Mouse (Mus musculus) heart, embryonic 10.5 days (tissue): ENCODE measurements around the gene Rasgrp4. TPM values are rescaled to one million over a fixed set of nuclear protein-coding genes. Genes with fewer than 3 reads are reported as not detected.

Source experiments
- DNase-seq: peaks from one replicate; pipeline ENCODE4 v3.0.0-alpha.2; 2017; ENCODE audit warnings: low spot score
- H3K27ac ChIP-seq: fragments of 300-500 bp; sonication (generic); 2 replicates; pipeline ENCODE4 v1.5.1; 2016; ENCODE audit warnings: mild to moderate bottlenecking
- H3K27me3 ChIP-seq: fragments of 300-500 bp; sonication (generic); 2 replicates; pipeline ENCODE4 v1.6.1; 2016; ENCODE audit warnings: mild to moderate bottlenecking; ENCODE audit not compliant: poor library complexity, insufficient read depth, severe bottlenecking
- H3K36me3 ChIP-seq: fragments of 300-500 bp; sonication (generic); 2 replicates; pipeline ENCODE4 v1.6.1; 2016; ENCODE audit warnings: mild to moderate bottlenecking, moderate library complexity
- H3K4me1 ChIP-seq: fragments of 300-500 bp; sonication (generic); 2 replicates; pipeline ENCODE4 v1.6.1; 2016; ENCODE audit warnings: mild to moderate bottlenecking
- H3K4me3 ChIP-seq: fragments of 300-500 bp; sonication (generic); 2 replicates; pipeline ENCODE4 v1.5.1; 2016; ENCODE audit warnings: mild to moderate bottlenecking, moderate library complexity
- H3K9me3 ChIP-seq: fragments of 300-500 bp; sonication (generic); 2 replicates; pipeline ENCODE4 v1.6.1; 2016; ENCODE audit warnings: mild to moderate bottlenecking, moderate library complexity
- WGBS: fragments of 180-500 bp; shearing (Covaris S2); methylation state at CpG from one replicate; pipeline ENCODE4 v1.1.7; 2016; 5-methylcytosine and 5-hydroxymethylcytosine counted together
- polyA plus RNA-seq: library from polyadenylated mRNA; unstranded; fragments of >200 nt; fragmentation: Nextera tagmentation; extraction: Ambion mirVana; gene quantifications from 2 replicates; pipeline ENCODE4 v1.2.1, GENCODE M21; 2016

Rasgrp4 gene
- polyA plus RNA-seq = 0.74 and 0.79 TPM in 2 replicates

DNA sequence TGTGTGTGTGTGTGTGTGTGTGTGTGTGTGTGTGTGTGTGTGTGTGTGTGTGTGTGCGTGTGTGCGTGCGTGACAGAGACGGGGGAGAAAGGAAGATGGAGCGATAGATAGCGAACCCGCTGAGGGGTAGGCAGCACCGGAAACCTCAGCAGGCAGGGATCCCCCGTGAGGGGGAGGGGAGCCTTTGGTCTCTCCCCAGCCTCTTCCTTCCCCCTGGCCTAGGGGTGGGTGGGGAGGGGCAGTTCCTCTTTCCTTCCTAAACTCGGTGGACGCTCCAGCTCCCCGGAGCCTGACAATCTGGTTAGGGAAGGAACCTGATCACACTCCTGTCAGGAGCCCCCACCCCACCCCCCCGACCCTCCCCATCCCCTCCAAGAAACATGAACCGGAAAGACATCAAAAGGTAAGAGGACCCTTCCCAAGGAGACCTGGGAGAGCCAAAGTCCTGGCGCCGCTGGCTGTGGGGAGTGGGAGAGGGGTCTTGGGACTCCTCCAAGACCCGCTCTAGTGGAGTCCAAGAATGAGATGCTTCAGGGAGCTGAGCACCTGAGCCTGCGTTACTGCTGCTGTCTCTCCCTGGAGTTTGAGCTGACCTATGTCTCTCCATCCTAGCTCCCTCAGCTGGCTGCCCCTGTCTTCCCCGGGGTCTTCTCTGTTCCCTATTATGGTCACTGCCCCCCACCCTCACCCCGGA, at the start of gene Rasgrp4:
Gene Rasgrp4 (plus strand): TSS at position 159 of the 694 bp plus-strand sequence.
- H3K27me3 ChIP-seq = peaks cover 27% of the 10 kb centered on the region
- H3K36me3 ChIP-seq = no peaks in the 10 kb centered on the region
- WGBS = 2% methylated on average over 13 of the region's 20 CpGs
- H3K4me1 ChIP-seq = peaks cover 13% of the 10 kb centered on the region; the same call in 1 of the 2 replicates
- no peak for DNase-seq
- peak within 1 kb of the TSS; percentile 51 for H3K4me3 ChIP-seq
- peak within 1 kb of the TSS; percentile 52 for H3K27ac ChIP-seq
- H3K9me3 ChIP-seq = no peaks in the 10 kb centered on the region

DNA sequence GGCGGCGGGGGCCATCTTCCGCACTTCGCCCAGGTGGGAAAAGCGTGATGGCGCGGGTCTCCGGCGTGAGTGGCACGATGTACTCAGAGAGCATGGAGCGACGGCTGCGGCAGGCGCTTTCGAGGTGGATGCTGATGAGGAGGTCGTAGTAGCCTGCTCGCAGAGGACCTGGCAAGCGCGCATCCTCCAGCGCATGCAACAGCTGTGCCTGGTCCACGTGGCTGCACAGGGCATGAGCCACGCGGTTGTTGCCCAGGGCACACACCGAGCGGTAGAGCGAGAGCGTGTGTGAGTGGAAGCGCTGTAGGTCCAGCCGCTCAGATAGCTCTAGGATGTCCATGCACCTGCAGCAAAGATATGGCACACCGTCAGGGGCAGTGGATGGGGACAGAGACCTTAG, 48.7 kb upstream of the Rasgrp4 start:
- no peak for DNase-seq
- Histone ChIP-seq H3K27ac (no peak overlapping the region), H3K4me1 (no peaks in the 10 kb centered on the region), H3K27me3 (peaks cover 57% of the 10 kb centered on the region), H3K36me3 (no peaks in the 10 kb centered on the region), H3K4me3 (no peak overlapping the region), H3K9me3 (no peaks in the 10 kb centered on the region)
- 76% methylated on average over 30 of the region's 30 CpGs for WGBS

DNA sequence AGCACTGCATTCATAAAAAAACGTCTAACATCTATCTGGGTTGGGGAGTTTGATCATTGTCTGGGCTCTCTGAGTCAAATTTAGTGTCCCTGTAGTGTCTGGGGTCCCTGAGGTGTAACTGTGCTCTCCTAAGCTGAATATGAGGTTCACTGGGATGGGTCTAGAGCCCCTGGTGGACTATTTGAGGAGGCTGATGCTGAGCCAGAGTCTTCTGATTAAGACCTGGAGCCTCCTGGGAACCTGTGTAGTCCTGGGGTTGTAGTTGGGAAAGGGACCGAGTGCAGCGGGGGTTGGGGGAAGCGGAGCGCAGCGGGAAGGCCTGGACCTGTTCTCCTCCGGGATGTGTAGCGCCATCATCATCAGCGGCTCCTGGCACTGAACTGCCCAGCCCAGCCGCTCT, 47.7 kb upstream of the Rasgrp4 start:
- Histone ChIP-seq H3K27me3 (peaks cover 58% of the 10 kb centered on the region), H3K9me3 (no peaks in the 10 kb centered on the region), H3K4me3 (no peak overlapping the region), H3K36me3 (no peaks in the 10 kb centered on the region), H3K27ac (no peak overlapping the region), H3K4me1 (no peaks in the 10 kb centered on the region)
- 74% methylated on average over 10 of the region's 10 CpGs for WGBS
- no peak for DNase-seq

DNA sequence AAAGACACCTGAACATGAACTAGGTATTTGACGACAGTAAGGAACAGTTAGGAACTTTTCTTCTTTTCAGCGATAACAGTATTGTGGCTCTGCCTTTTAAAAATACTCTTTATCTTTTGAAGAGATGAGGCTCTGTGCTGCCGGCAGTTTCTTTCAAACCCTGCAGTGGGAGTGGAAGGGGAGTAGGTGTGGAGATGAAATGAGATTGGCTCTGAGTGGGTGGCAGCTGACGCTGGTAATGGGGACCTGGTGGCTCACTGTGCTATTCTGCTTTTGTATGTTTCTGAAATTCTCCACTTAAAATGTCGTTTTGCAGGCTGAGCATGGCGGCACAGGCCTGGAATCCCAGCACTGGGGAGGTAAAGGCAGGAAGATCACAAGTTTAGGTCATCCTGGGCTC, 45.8 kb upstream of the Rasgrp4 start:
- peaks cover 53% of the 10 kb centered on the region for H3K27me3 ChIP-seq
- WGBS = 61% methylated on average over 6 of the region's 6 CpGs

DNA sequence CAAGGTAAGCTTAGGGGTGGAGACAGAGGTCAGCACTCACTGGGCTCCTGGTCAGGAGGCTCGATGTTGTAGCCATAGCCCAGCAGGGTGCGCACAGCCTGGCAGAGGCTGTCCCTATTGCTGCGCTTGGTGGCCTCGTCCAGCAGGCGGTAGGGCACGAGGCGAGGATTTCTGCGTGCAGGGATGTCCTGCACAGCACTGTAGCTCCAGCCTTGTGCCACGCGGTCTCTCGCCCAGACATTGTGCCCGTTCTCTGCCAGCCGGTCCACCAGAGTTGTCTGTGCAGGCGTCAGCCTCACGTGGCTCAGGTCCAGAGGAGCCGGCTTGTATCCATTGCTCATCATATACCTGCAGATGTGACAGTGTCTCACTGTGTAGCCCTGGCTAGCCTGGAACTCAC, 37.5 kb upstream of the Rasgrp4 start:
- no peak for DNase-seq
- no peaks in the 10 kb centered on the region for H3K36me3 ChIP-seq
- 81% methylated on average over 16 of the region's 16 CpGs for WGBS
- H3K4me1 ChIP-seq = peaks cover 5% of the 10 kb centered on the region
- no peak overlapping the region for H3K4me3 ChIP-seq
- no peak overlapping the region for H3K27ac ChIP-seq
- H3K9me3 ChIP-seq = no peaks in the 10 kb centered on the region
- peaks cover 11% of the 10 kb centered on the region; the same call in 1 of the 2 replicates for H3K27me3 ChIP-seq

More for the DNA sequence above, 45.8 kb upstream of the Rasgrp4 start:
- H3K9me3 ChIP-seq = no peaks in the 10 kb centered on the region
- H3K36me3 ChIP-seq = no peaks in the 10 kb centered on the region
- H3K4me3 ChIP-seq = no peak overlapping the region
- DNase-seq = no peak
- no peak overlapping the region for H3K27ac ChIP-seq
- H3K4me1 ChIP-seq = no peaks in the 10 kb centered on the region

GRCm38 (mm10) chr7:29101286-29102017, 33.2 kb upstream of the Rasgrp4 start:
- WGBS = 86% methylated on average over 12 of the region's 12 CpGs
- no peak overlapping the region for H3K4me3 ChIP-seq
- DNase-seq = no peak

GRCm38 (mm10) chr7:29108992-29109955, 25.4 kb upstream of the Rasgrp4 start:
- Histone ChIP-seq H3K27ac (peak overlapping the region; percentile 59; the same call in 1 of the 2 replicates), H3K36me3 (no peaks in the 10 kb centered on the region), H3K4me3 (peak overlapping the region; percentile 50), H3K4me1 (peaks cover 10% of the 10 kb centered on the region), H3K9me3 (no peaks in the 10 kb centered on the region), H3K27me3 (peaks cover 31% of the 10 kb centered on the region)
- 26% methylated on average over 38 of the region's 38 CpGs for WGBS
- no peak for DNase-seq

More at GRCm38 (mm10) chr7:29101286-29102017, 33.2 kb upstream of the Rasgrp4 start:
- no peak overlapping the region for H3K27ac ChIP-seq
- peaks cover 5% of the 10 kb centered on the region for H3K4me1 ChIP-seq
- no peaks in the 10 kb centered on the region for H3K9me3 ChIP-seq
- no peaks in the 10 kb centered on the region for H3K36me3 ChIP-seq
- peaks cover 5% of the 10 kb centered on the region; the same call in 1 of the 2 replicates for H3K27me3 ChIP-seq

- 10% methylated on average over 18 of the region's 18 CpGs for WGBS
- Histone ChIP-seq H3K9me3 (no peaks in the 10 kb centered on the region), H3K36me3 (no peaks in the 10 kb centered on the region), H3K27ac (no peak overlapping the region), H3K4me3 (no peak overlapping the region), H3K4me1 (no peaks in the 10 kb centered on the region), H3K27me3 (peaks cover 29% of the 10 kb centered on the region; the same call in 1 of the 2 replicates)
- DNase-seq = no peak
Measured at GRCm38 (mm10) chr7:29118142-29118851, 16.4 kb upstream of the Rasgrp4 start.

GRCm38 (mm10) chr7:29119526-29119925, 15.1 kb upstream of the Rasgrp4 start:
- DNase-seq = no peak
- H3K4me1 ChIP-seq = peaks cover 11% of the 10 kb centered on the region
- H3K9me3 ChIP-seq = no peaks in the 10 kb centered on the region
- 73% methylated on average over 1 of the region's 1 CpGs for WGBS
- H3K27ac ChIP-seq = no peak overlapping the region
- H3K4me3 ChIP-seq = no peak overlapping the region
- H3K27me3 ChIP-seq = peaks cover 38% of the 10 kb centered on the region
- no peaks in the 10 kb centered on the region for H3K36me3 ChIP-seq

DNA sequence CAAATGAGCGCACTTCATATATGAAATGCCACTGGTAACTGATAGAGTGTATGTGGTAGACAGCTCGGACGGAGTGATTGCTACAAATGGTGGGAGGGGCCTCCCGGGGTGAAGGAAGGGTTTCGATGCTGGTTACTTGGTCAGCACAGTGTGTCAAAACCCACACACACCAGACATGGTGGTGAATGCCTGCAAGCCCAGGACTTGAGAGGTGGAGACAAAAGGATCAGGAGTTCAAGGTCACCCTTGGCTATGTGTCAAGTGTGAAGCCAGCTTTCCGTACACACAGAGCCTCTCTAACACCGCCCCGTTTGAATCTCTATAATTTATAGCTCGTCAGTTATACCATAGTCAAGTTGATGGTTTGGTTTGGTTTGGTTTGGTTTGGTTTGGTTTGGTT, 11.8 kb upstream of the Rasgrp4 start:
- H3K27me3 ChIP-seq = peaks cover 35% of the 10 kb centered on the region
- H3K4me3 ChIP-seq = no peak overlapping the region
- H3K9me3 ChIP-seq = no peaks in the 10 kb centered on the region
- 88% methylated on average over 9 of the region's 9 CpGs for WGBS
- no peaks in the 10 kb centered on the region for H3K36me3 ChIP-seq
- no peak for DNase-seq
- peaks cover 17% of the 10 kb centered on the region for H3K4me1 ChIP-seq
- H3K27ac ChIP-seq = no peak overlapping the region

GRCm38 (mm10) chr7:29123531-29124358, 10.9 kb upstream of the Rasgrp4 start:
- 53% methylated on average over 5 of the region's 5 CpGs for WGBS
- Histone ChIP-seq H3K27ac (no peak overlapping the region), H3K27me3 (peaks cover 27% of the 10 kb centered on the region), H3K4me3 (peak overlapping the region; percentile 54), H3K9me3 (no peaks in the 10 kb centered on the region), H3K36me3 (no peaks in the 10 kb centered on the region), H3K4me1 (peaks cover 17% of the 10 kb centered on the region)
- DNase-seq = no peak
